Mouse (Mus musculus) cerebellum, adult 11 months (tissue): ENCODE data around the gene Jchain.
"Not testable (repeated sequence)": the region's sequence is repeated elsewhere in the genome, so short reads cannot be mapped to it uniquely, and the experiment has no call there.

ENCODE experiments used
- DNase-seq: peaks from one replicate; pipeline ENCODE4 v3.0.0; 2022

The Jchain gene

GRCm38 (mm10) chr5:88527657-88528056, at the start of gene Jchain:
Gene Jchain, minus strand, starts transcription at chr5:88527891.
- no peak for DNase-seq

GRCm38 (mm10) chr5:88575506-88576338, 48.0 kb upstream of the Jchain start:
- no peak for DNase-seq

GRCm38 (mm10) chr5:88574829-88575228, 47.1 kb upstream of the Jchain start:
- no peak for DNase-seq

- DNase-seq: no peak
Measured at GRCm38 (mm10) chr5:88569541-88569940, 41.9 kb upstream of the Jchain start.

GRCm38 (mm10) chr5:88566034-88566841, 38.5 kb upstream of the Jchain start:
- DNase-seq: no peak

- peak; percentile 63 for DNase-seq
Measured at GRCm38 (mm10) chr5:88565148-88566033, 37.7 kb upstream of the Jchain start.

- DNase-seq: peak; percentile 58
Measured at GRCm38 (mm10) chr5:88564501-88565147, 36.9 kb upstream of the Jchain start, which contains the start of gene Rufy3. Gene Rufy3, plus strand, starts transcription at chr5:88565040.

GRCm38 (mm10) chr5:88562863-88563780, 35.4 kb upstream of the Jchain start:
- no peak for DNase-seq

GRCm38 (mm10) chr5:88561080-88561814, 33.6 kb upstream of the Jchain start:
- DNase-seq: no peak

GRCm38 (mm10) chr5:88558991-88559390, 31.3 kb upstream of the Jchain start:
- no peak for DNase-seq

GRCm38 (mm10) chr5:88554086-88554886, 26.6 kb upstream of the Jchain start, which contains the start of gene Utp3:
Gene Utp3, plus strand, starts transcription at chr5:88554462.
- peak; percentile 95 for DNase-seq

GRCm38 (mm10) chr5:88553271-88554085, 25.8 kb upstream of the Jchain start:
- DNase-seq: no peak

GRCm38 (mm10) chr5:88545536-88545935, 17.8 kb upstream of the Jchain start:
- no peak for DNase-seq

GRCm38 (mm10) chr5:88544411-88544810, 16.7 kb upstream of the Jchain start:
- not testable (repeated sequence) for DNase-seq

- no peak for DNase-seq
Measured at GRCm38 (mm10) chr5:88542651-88543282, 15.1 kb upstream of the Jchain start.

- no peak for DNase-seq
Measured at GRCm38 (mm10) chr5:88540845-88541244, 13.2 kb upstream of the Jchain start.

- no peak for DNase-seq
Measured at GRCm38 (mm10) chr5:88534697-88535096, 7.0 kb upstream of the Jchain start.

GRCm38 (mm10) chr5:88530908-88531307, 3.2 kb upstream of the Jchain start:
- DNase-seq: no peak
